Mouse (Mus musculus) ES-E14 (cell line): ENCODE data around the gene Eif4e1b.

Source experiments
- CHD2 ChIP-seq: IDR thresholded peaks from 2 replicates; pipeline ENCODE4 v1.6.1; 2014; ENCODE audit warnings: mild to moderate bottlenecking, low read depth, low read length, inconsistent platforms
- HCFC1 ChIP-seq: IDR thresholded peaks from 2 replicates; pipeline ENCODE4 v1.6.1; 2012; ENCODE audit warnings: low read length, inconsistent platforms, borderline replicate concordance; ENCODE audit not compliant: insufficient read depth
- ZC3H11A ChIP-seq: IDR thresholded peaks from 2 replicates; pipeline ENCODE4 v1.6.1; 2012; ENCODE audit warnings: low read depth, mild to moderate bottlenecking, inconsistent platforms, low read length, borderline replicate concordance

DNA sequence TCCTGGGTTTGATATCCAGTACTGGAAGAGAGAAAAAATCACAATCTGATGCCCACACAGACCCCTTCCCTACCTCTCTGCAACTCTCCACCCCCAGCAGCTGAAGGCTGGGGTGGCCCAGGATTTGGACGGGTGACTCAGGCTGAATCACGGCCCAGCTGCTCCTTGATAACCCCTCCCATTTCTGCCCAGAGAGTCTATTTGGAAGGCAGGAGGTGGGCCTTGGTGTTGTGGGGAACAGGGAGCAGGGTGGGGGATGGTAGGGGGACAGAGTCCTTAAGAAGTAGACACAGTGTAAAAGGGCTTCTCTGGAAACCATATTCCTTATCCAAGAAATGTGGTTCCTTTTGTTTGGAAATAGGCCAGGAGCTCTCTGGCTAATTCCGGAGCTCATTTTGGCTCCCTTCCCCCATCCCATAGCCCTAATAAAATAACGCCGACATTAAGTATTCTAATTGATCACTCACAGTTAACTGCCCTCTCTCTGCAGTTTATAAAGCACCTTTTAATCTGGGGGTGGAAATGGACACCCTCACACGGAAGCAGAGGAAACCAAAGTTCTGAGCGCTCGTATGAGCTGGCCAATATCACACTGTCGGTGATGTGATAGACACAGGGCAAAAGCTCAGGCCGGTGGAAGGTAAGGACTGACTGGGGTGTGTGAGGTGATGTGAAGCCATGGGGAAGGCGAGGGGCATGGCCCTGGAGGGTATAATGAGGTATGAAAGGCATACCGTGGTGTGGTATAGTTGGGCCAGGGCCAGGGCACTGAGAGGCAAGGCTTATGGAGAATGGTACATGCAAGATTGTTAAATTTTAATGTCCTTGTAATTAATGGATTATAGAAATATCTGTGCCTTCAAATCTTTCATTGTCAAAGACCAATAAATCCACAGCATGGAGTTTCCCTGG, 29.4 kb upstream of the Eif4e1b start:
- TF ChIP-seq CHD2: no peak
- no peak for TF ChIP-seq ZC3H11A
- TF ChIP-seq HCFC1: no peak
